Mouse (Mus musculus) MEL (cell line): ENCODE results near the gene Exoc6b. TPM values are rescaled to one million over a fixed set of nuclear protein-coding genes. Genes with fewer than 3 reads are reported as not detected.

ENCODE experiments used
- DNase-seq: peaks from one replicate; pipeline ENCODE4 v3.0.0; 2011; ENCODE audit warnings: low read depth, low spot score
- H3K27ac ChIP-seq: 2 replicates; pipeline ENCODE4 v1.5.1; 2012; ENCODE audit warnings: low read depth, mild to moderate bottlenecking, control low read depth, low read length, moderate library complexity; ENCODE audit not compliant: control insufficient read depth
- H3K27me3 ChIP-seq, 2 experiments: fragments of 150-350 bp in 1 of 2; sonication (generic) in 1 of 2; 2 replicates each; pipeline ENCODE4 v1.6.1; 2012; ENCODE audit warnings: low read length in 2 of 2, mild to moderate bottlenecking in 2 of 2, improper control_type of control experiment in 1 of 2, moderate library complexity in 1 of 2; ENCODE audit not compliant: insufficient read depth in 2 of 2, control insufficient read depth in 1 of 2
- H3K36me3 ChIP-seq, 2 experiments: 2 replicates each; pipeline ENCODE4 v1.6.1; 2012 to 2014; ENCODE audit warnings: low read length in 2 of 2, improper control_type of control experiment in 1 of 2, inconsistent platforms in 1 of 2, mild to moderate bottlenecking in 1 of 2; ENCODE audit not compliant: insufficient read depth in 2 of 2, control insufficient read depth in 1 of 2
- H3K4me1 ChIP-seq, 2 experiments: fragments of 150-350 bp in 1 of 2; sonication (generic) in 1 of 2; 2 replicates each; pipeline ENCODE4 v1.6.1; 2012; ENCODE audit warnings: low read length in 2 of 2, improper control_type of control experiment in 1 of 2, mild to moderate bottlenecking in 1 of 2; ENCODE audit not compliant: insufficient read depth in 2 of 2, control insufficient read depth in 1 of 2
- H3K4me3 ChIP-seq, 2 experiments: fragments of 150-350 bp in 1 of 2; sonication (generic) in 1 of 2; 2 replicates each; pipeline ENCODE4 v1.5.1; 2012; ENCODE audit warnings: low read depth in 2 of 2, low read length in 2 of 2, mild to moderate bottlenecking in 2 of 2, moderate library complexity in 2 of 2, control low read depth in 1 of 2, improper control_type of control experiment in 1 of 2; ENCODE audit not compliant: control insufficient read depth in 1 of 2, insufficient read depth in 1 of 2
- H3K79me2 ChIP-seq: 2 replicates; pipeline ENCODE4 v1.6.1; 2012; ENCODE audit warnings: mild to moderate bottlenecking, low read length, moderate library complexity; ENCODE audit not compliant: control insufficient read depth, poor library complexity, insufficient read depth
- H3K9ac ChIP-seq: 2 replicates; pipeline ENCODE4 v1.6.1; 2012; ENCODE audit warnings: low read depth, mild to moderate bottlenecking, control low read depth, low read length, moderate library complexity; ENCODE audit not compliant: control insufficient read depth, poor library complexity, severe bottlenecking
- H3K9me3 ChIP-seq: fragments of 150-350 bp; sonication (generic); replicated peaks from 2 replicates; pipeline ENCODE4 v1.6.1; 2012; ENCODE audit warnings: mild to moderate bottlenecking, low read length, improper control_type of control experiment, moderate library complexity; ENCODE audit not compliant: insufficient read depth
- BHLHE40 ChIP-seq: IDR thresholded peaks from 2 replicates; pipeline ENCODE4 v1.6.1; 2012; ENCODE audit warnings: low read depth, mild to moderate bottlenecking, inconsistent platforms, low read length, improper control_type of control experiment, borderline replicate concordance
- CHD1 ChIP-seq: IDR thresholded peaks from 2 replicates; pipeline ENCODE4 v1.6.1; 2012; ENCODE audit warnings: low read depth, mild to moderate bottlenecking, inconsistent platforms, low read length, improper control_type of control experiment
- CHD2 ChIP-seq: IDR thresholded peaks from 2 replicates; pipeline ENCODE4 v1.6.1; 2011; ENCODE audit warnings: low read length, improper control_type of control experiment
- CTCF ChIP-seq, 3 experiments: IDR thresholded peaks in 2 of 3; conservative IDR thresholded peaks in 1 of 3; 2 replicates each; pipeline ENCODE4 v1.5.1; 2011 to 2012; ENCODE audit warnings: low read length in 3 of 3, low read depth in 2 of 3, mild to moderate bottlenecking in 2 of 3, improper control_type of control experiment in 1 of 3, inconsistent platforms in 1 of 3, mixed read lengths in 1 of 3, moderate library complexity in 1 of 3; ENCODE audit not compliant: control insufficient read depth in 1 of 3, insufficient read depth in 1 of 3, poor library complexity in 1 of 3, severe bottlenecking in 1 of 3
- E2F4 ChIP-seq: IDR thresholded peaks from 2 replicates; pipeline ENCODE4 v1.6.1; 2011; ENCODE audit warnings: low read depth, low read length, improper control_type of control experiment, borderline replicate concordance
- EP300 ChIP-seq, 2 experiments: IDR thresholded peaks; 2 replicates each; pipeline ENCODE4 v1.6.1; 2011; ENCODE audit warnings: improper control_type of control experiment in 2 of 2, low read length in 2 of 2, low read depth in 1 of 2, mild to moderate bottlenecking in 1 of 2
- JUND ChIP-seq: IDR thresholded peaks from 2 replicates; pipeline ENCODE4 v1.6.1; 2011; ENCODE audit warnings: low read depth, mild to moderate bottlenecking, improper control_type of control experiment, low read length
- KAT2A ChIP-seq: conservative IDR thresholded peaks from 2 replicates; pipeline ENCODE4 v1.6.1; 2012; ENCODE audit warnings: low read depth, low read length, improper control_type of control experiment, inconsistent platforms
- MAFK ChIP-seq: IDR thresholded peaks from 2 replicates; pipeline ENCODE4 v1.6.1; 2011; ENCODE audit warnings: low read depth, mild to moderate bottlenecking, low read length, improper control_type of control experiment, borderline replicate concordance
- MAX ChIP-seq: IDR thresholded peaks from 2 replicates; pipeline ENCODE4 v1.6.1; 2011; ENCODE audit warnings: low read length, improper control_type of control experiment
- MAZ ChIP-seq: IDR thresholded peaks from 2 replicates; pipeline ENCODE4 v1.6.1; 2012; ENCODE audit warnings: low read depth, mild to moderate bottlenecking, inconsistent platforms, low read length, improper control_type of control experiment
- MYB ChIP-seq: IDR thresholded peaks from 2 replicates; pipeline ENCODE4 v1.6.1; 2011; ENCODE audit warnings: mild to moderate bottlenecking, low read depth, low read length, improper control_type of control experiment
- NELFE ChIP-seq: IDR thresholded peaks from 2 replicates; pipeline ENCODE4 v1.6.1; 2011; ENCODE audit warnings: low read depth, low read length, improper control_type of control experiment
- POLR2A ChIP-seq, 2 experiments: IDR thresholded peaks; 2 replicates each; pipeline ENCODE4 v1.6.1; 2011 to 2012; ENCODE audit warnings: low read length in 2 of 2, mild to moderate bottlenecking in 2 of 2, control low read depth in 1 of 2, improper control_type of control experiment in 1 of 2, low read depth in 1 of 2, moderate library complexity in 1 of 2; ENCODE audit not compliant: control insufficient read depth in 1 of 2, insufficient read depth in 1 of 2, poor library complexity in 1 of 2
- POLR2AphosphoS5 ChIP-seq: IDR thresholded peaks from 2 replicates; pipeline ENCODE4 v1.6.1; 2012; ENCODE audit warnings: low read depth, borderline replicate concordance, mild to moderate bottlenecking, inconsistent platforms, low read length, moderate library complexity, mixed read lengths
- RAD21 ChIP-seq: IDR thresholded peaks from 2 replicates; pipeline ENCODE4 v1.6.1; 2011; ENCODE audit warnings: mild to moderate bottlenecking, low read depth, low read length, improper control_type of control experiment
- RCOR1 ChIP-seq: IDR thresholded peaks from 2 replicates; pipeline ENCODE4 v1.6.1; 2012; ENCODE audit warnings: low read depth, mild to moderate bottlenecking, inconsistent platforms, low read length, improper control_type of control experiment
- SIN3A ChIP-seq: IDR thresholded peaks from 2 replicates; pipeline ENCODE4 v1.6.1; 2012; ENCODE audit warnings: low read length, improper control_type of control experiment, inconsistent platforms
- TBP ChIP-seq: IDR thresholded peaks from 2 replicates; pipeline ENCODE4 v1.8.0; 2011; ENCODE audit warnings: low read depth, low read length, improper control_type of control experiment
- TCF12 ChIP-seq: IDR thresholded peaks from 2 replicates; pipeline ENCODE4 v1.6.1; 2014; ENCODE audit warnings: low read depth, mild to moderate bottlenecking, inconsistent platforms, low read length, improper control_type of control experiment, moderate library complexity
- UBTF ChIP-seq: IDR thresholded peaks from 2 replicates; pipeline ENCODE4 v1.6.1; 2012; ENCODE audit warnings: low read depth, mild to moderate bottlenecking, inconsistent platforms, low read length, improper control_type of control experiment, moderate library complexity, borderline replicate concordance; ENCODE audit not compliant: insufficient read depth
- ZC3H11A ChIP-seq: IDR thresholded peaks from 2 replicates; pipeline ENCODE4 v1.6.1; 2012; ENCODE audit warnings: low read depth, mild to moderate bottlenecking, inconsistent platforms, low read length, improper control_type of control experiment
- ZKSCAN1 ChIP-seq: IDR thresholded peaks from 2 replicates; pipeline ENCODE4 v1.6.1; 2012; ENCODE audit warnings: low read depth, mild to moderate bottlenecking, inconsistent platforms, low read length, improper control_type of control experiment, moderate library complexity
- ZMIZ1 ChIP-seq: IDR thresholded peaks from 2 replicates; pipeline ENCODE4 v1.6.1; 2012; ENCODE audit warnings: low read depth, mild to moderate bottlenecking, inconsistent platforms, low read length, improper control_type of control experiment, moderate library complexity
- ZNF384 ChIP-seq: IDR thresholded peaks from 2 replicates; pipeline ENCODE4 v1.6.1; 2012; ENCODE audit warnings: low read depth, mild to moderate bottlenecking, inconsistent platforms, low read length, improper control_type of control experiment
- polyA plus RNA-seq, 2 experiments: library from polyadenylated mRNA; stranded (reverse) in 1 of 2; unstranded in 1 of 2; fragments of >175 nt in 1 of 2; fragments of >200 nt in 1 of 2; gene quantifications; 2 replicates each; pipeline versions ENCODE4 v1.2.1 to v1.2.4; 2012; ENCODE audit warnings: low replicate concordance in 2 of 2, low read depth in 1 of 2; ENCODE audit not compliant: insufficient read length in 2 of 2, insufficient read depth in 1 of 2, missing spikeins in 1 of 2
- total RNA-seq: library from RNA; depleted of rRNA; stranded (reverse); fragments of 300-350 nt; gene quantifications from 2 replicates; pipeline ENCODE4 v1.2.3, GENCODE M21; 2012

The Exoc6b gene
- total and polyA plus RNA-seq, 3 experiments, result 3.4 to 6.5 TPM; not detected in 1

GRCm38 (mm10) chr6:84660982-84661381 lies 408.3 kb downstream of the Exoc6b start:
- Histone ChIP-seq H3K4me3 (no peak overlapping the region), H3K27me3 (no peaks in the 10 kb centered on the region), H3K4me1 (peaks cover 10 to 11% of the 10 kb centered on the region in 2 experiments), H3K79me2 (no peaks in the 10 kb centered on the region), H3K27ac (peak overlapping the region; percentile 11; the same call in 1 of the 2 replicates), H3K9ac (no peak overlapping the region), H3K9me3 (no peaks in the 10 kb centered on the region), H3K36me3 (peaks cover 0 to 15% of the 10 kb centered on the region in 2 experiments; a peak in 2 of 4 replicates)
- no peak for TF ChIP-seq TCF12
- TF ChIP-seq NELFE, result no peak
- TF ChIP-seq ZKSCAN1, result no peak
- no peak for TF ChIP-seq KAT2A
- no peak for TF ChIP-seq TBP
- TF ChIP-seq E2F4, result no peak
- no peak for TF ChIP-seq SIN3A
- no peak for TF ChIP-seq POLR2AphosphoS5
- no peak for TF ChIP-seq BHLHE40
- TF ChIP-seq ZC3H11A, result no peak
- no peak for DNase-seq

- H3K79me2 ChIP-seq, result no peaks in the 10 kb centered on the region
- TF ChIP-seq RAD21 (no peak), UBTF (no peak), EP300 (IDR thresholded peaks at IDR 0.05; ENCODE audit: low read depth in 1 of 2, low read length in 2 of 2) (no peak), ZMIZ1 (no peak), E2F4 (no peak), RCOR1 (no peak), JUND (no peak), MAZ (no peak), SIN3A (no peak), TBP (no peak), ZC3H11A (no peak), CHD2 (no peak), MAFK (no peak), MAX (no peak), CTCF (IDR thresholded peaks at IDR 0.05 in 2 of 3, conservative IDR thresholded peaks at IDR 0.05 in 1 of 3; ENCODE audit: control insufficient read depth in 1 of 3, insufficient read depth in 1 of 3, low read depth in 2 of 3, low read length in 3 of 3, poor library complexity in 1 of 3, severe bottlenecking in 1 of 3) (no peak), POLR2A (IDR thresholded peaks at IDR 0.05; ENCODE audit: control insufficient read depth in 1 of 2, insufficient read depth in 1 of 2, low read depth in 1 of 2, low read length in 2 of 2, poor library complexity in 1 of 2) (no peak), TCF12 (no peak), ZNF384 (no peak), MYB (no peak), CHD1 (no peak)
- no peak overlapping the region for H3K27ac ChIP-seq
- no peaks in the 10 kb centered on the region for H3K27me3 ChIP-seq
- H3K4me1 ChIP-seq, result peaks cover 7 to 11% of the 10 kb centered on the region in 2 experiments
- no peak overlapping the region for H3K9ac ChIP-seq
- no peak for DNase-seq
- H3K4me3 ChIP-seq, result no peak overlapping the region
- H3K9me3 ChIP-seq, result no peaks in the 10 kb centered on the region
- peaks cover 0 to 12% of the 10 kb centered on the region in 2 experiments; a peak in 2 of 4 replicates for H3K36me3 ChIP-seq
Observed at GRCm38 (mm10) chr6:84657091-84657490, 412.2 kb downstream of the Exoc6b start.
